Mouse (Mus musculus): ENCODE data around the gene Olfr1513. TPM values are rescaled to one million over a fixed set of nuclear protein-coding genes. Genes with fewer than 3 reads are reported as not detected.

Gene Olfr1513
- polyA plus RNA-seq, 1 experiment from 2014 or later: not detected

Other genes starting within 250 kb of the Olfr1513 start
- gene Rpgrip1, start 245.7 kb downstream of the Olfr1513 start, polyA plus RNA-seq (2016; fragmentation: Nextera tagmentation; extraction: Ambion mirVana): 83.0 and 112 TPM in 2 replicates
- gene Supt16, start 159.0 kb downstream of the Olfr1513 start, polyA plus RNA-seq (2016; fragmentation: Nextera tagmentation; extraction: Ambion mirVana): 60.2 and 82.3 TPM in 2 replicates
- gene Chd8, start 98.6 kb downstream of the Olfr1513 start, polyA plus RNA-seq (2016; fragmentation: Nextera tagmentation; extraction: Ambion mirVana): 38.7 and 44.5 TPM in 2 replicates
- gene Tox4, start 77.3 kb downstream of the Olfr1513 start, polyA plus RNA-seq (2016; fragmentation: Nextera tagmentation; extraction: Ambion mirVana): 52.1 and 55.4 TPM in 2 replicates
- gene Rab2b, start 76.9 kb downstream of the Olfr1513 start, polyA plus RNA-seq (2016; fragmentation: Nextera tagmentation; extraction: Ambion mirVana): 29.2 and 36.2 TPM in 2 replicates
- gene Mettl3, start 51.3 kb downstream of the Olfr1513 start, polyA plus RNA-seq (2016; fragmentation: Nextera tagmentation; extraction: Ambion mirVana): 57.7 and 64.2 TPM in 2 replicates
- 56.9 and 60.3 TPM in 2 replicates for gene Sall2, start 27.6 kb downstream of the Olfr1513 start, polyA plus RNA-seq (2016; fragmentation: Nextera tagmentation; extraction: Ambion mirVana)
- gene Olfr1512, start 22.8 kb upstream of the Olfr1513 start, polyA plus RNA-seq (2016; fragmentation: Nextera tagmentation; extraction: Ambion mirVana): 0.07 TPM in 1 of 2 replicates, not detected in the other
- gene Olfr1511, start 41.0 kb upstream of the Olfr1513 start, polyA plus RNA-seq (2016; fragmentation: Nextera tagmentation; extraction: Ambion mirVana): not detected in 2 replicates
- gene Olfr1510, start 58.0 kb upstream of the Olfr1513 start, polyA plus RNA-seq (2016; fragmentation: Nextera tagmentation; extraction: Ambion mirVana): not detected in 2 replicates
- gene Olfr1509, start 86.6 kb upstream of the Olfr1513 start, polyA plus RNA-seq (2016; fragmentation: Nextera tagmentation; extraction: Ambion mirVana): not detected in 2 replicates
- not detected in 2 replicates for gene Olfr1508, start 111.1 kb upstream of the Olfr1513 start, polyA plus RNA-seq (2016; fragmentation: Nextera tagmentation; extraction: Ambion mirVana)
- gene Olfr1507, start 139.3 kb upstream of the Olfr1513 start, polyA plus RNA-seq (2016; fragmentation: Nextera tagmentation; extraction: Ambion mirVana): not detected in 2 replicates

Data from hindbrain, embryonic 10.5 days (tissue).